Mouse (Mus musculus) lung, postnatal 0 days (tissue): ENCODE data around the gene B4galt2. TPM values are rescaled to one million over a fixed set of nuclear protein-coding genes. Genes with fewer than 3 reads are reported as not detected.

ENCODE experiments used
- ATAC-seq: fragments of 200-750 bp; cut with Nextera tagmentation; 2 replicates; pipeline ENCODE4 v1.8.0; 2017; ENCODE audit warnings: moderate library complexity
- DNase-seq: peaks from one replicate; pipeline ENCODE4 v3.0.0-alpha.2; 2016; ENCODE audit warnings: low spot score
- H3K27ac ChIP-seq: fragments of 300-500 bp; sonication (generic); 2 replicates; pipeline ENCODE4 v1.5.1; 2014; ENCODE audit warnings: antibody characterized with exemption, mild to moderate bottlenecking, low read length, mixed read lengths
- H3K27me3 ChIP-seq: fragments of 300-500 bp; sonication (generic); replicated peaks from 2 replicates; pipeline ENCODE4 v1.6.1; 2014; ENCODE audit warnings: low read length, mixed read lengths; ENCODE audit not compliant: insufficient read depth
- H3K36me3 ChIP-seq: fragments of 300-500 bp; sonication (generic); 2 replicates; pipeline ENCODE4 v1.6.1; 2014; ENCODE audit warnings: low read length, mixed read lengths; ENCODE audit not compliant: insufficient read depth
- H3K4me1 ChIP-seq: fragments of 300-500 bp; sonication (generic); 2 replicates; pipeline ENCODE4 v1.6.1; 2014; ENCODE audit warnings: antibody characterized with exemption, low read depth, low read length, mixed read lengths; ENCODE audit not compliant: insufficient read depth
- H3K4me2 ChIP-seq: fragments of 300-500 bp; sonication (generic); replicated peaks from 2 replicates; pipeline ENCODE4 v1.6.1; 2014; ENCODE audit warnings: low read depth, mild to moderate bottlenecking, low read length, moderate library complexity, mixed read lengths
- H3K4me3 ChIP-seq: fragments of 300-500 bp; sonication (generic); 2 replicates; pipeline ENCODE4 v1.5.1; 2014; ENCODE audit warnings: low read depth, low read length
- H3K9ac ChIP-seq: fragments of 300-500 bp; sonication (generic); replicated peaks from 2 replicates; pipeline ENCODE4 v1.6.1; 2014; ENCODE audit warnings: low read depth, mild to moderate bottlenecking
- H3K9me3 ChIP-seq: fragments of 300-500 bp; sonication (generic); 2 replicates; pipeline ENCODE4 v1.6.1; 2016; ENCODE audit warnings: low read length, mixed read lengths
- CTCF ChIP-seq: IDR thresholded peaks from 2 replicates; pipeline ENCODE4 v1.5.1; 2016; ENCODE audit warnings: antibody characterized with exemption, mild to moderate bottlenecking
- EP300 ChIP-seq: IDR thresholded peaks from 2 replicates; pipeline ENCODE4 v1.6.1; 2016; ENCODE audit warnings: antibody characterized with exemption, mild to moderate bottlenecking, control low read depth
- WGBS: fragments of 180-500 bp; shearing (Covaris S2); extraction: QIAGEN DNeasy Blood & Tissue Kit; methylation state at CpG from one replicate; pipeline ENCODE4 v1.1.7; 2014; 5-methylcytosine and 5-hydroxymethylcytosine counted together
- polyA plus RNA-seq: library from polyadenylated mRNA; unstranded; fragments of >200 nt; fragmentation: Nextera tagmentation; extraction: Ambion mirVana; gene quantifications from 2 replicates; pipeline ENCODE4 v1.2.1, GENCODE M21; 2015

The B4galt2 gene
- polyA plus RNA-seq, 1 experiment from 2014 or later = 7.2 TPM

DNA sequence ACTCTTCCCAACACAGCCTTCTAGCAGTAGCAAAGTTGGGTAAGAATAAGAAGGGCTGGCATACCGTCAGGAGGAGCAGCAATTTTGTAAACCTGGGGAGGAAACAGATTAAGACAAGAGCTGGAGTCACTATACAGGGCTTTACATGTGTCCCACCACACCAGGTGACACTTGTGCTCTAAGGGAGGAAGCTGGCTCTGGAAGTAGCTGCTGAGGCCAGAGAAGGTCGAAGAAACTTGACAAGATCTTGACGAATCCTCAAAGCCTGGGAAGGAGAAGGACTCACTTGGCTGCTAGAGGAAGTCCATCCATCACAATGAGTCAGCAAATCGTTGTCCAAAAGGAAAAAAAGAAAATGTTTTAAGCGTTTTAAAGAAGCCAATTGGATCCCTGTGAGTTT, 33.1 kb upstream of the B4galt2 start:
- WGBS = 50% methylated on average over 5 of the region's 5 CpGs
- H3K4me3 ChIP-seq = no peak overlapping the region
- no peaks in the 10 kb centered on the region for H3K27me3 ChIP-seq
- H3K9me3 ChIP-seq = no peaks in the 10 kb centered on the region
- no peak for TF ChIP-seq CTCF
- TF ChIP-seq EP300 = no peak
- H3K9ac ChIP-seq = no peak overlapping the region
- no peak for DNase-seq
- H3K27ac ChIP-seq = no peak overlapping the region
- H3K36me3 ChIP-seq = no peaks in the 10 kb centered on the region
- H3K4me1 ChIP-seq = peaks cover 21% of the 10 kb centered on the region; the same call in 1 of the 2 replicates
- no peak for ATAC-seq
- 0 out of 2 replicates have a peak overlapping the region, but pooled peaks have one; percentile 97 for H3K4me2 ChIP-seq

- no peak for TF ChIP-seq EP300
- TF ChIP-seq CTCF = no peak
- DNase-seq (no peak), ATAC-seq (no peak)
- 3% methylated on average over 19 of the region's 19 CpGs for WGBS
- Histone ChIP-seq H3K4me1 (peaks cover 21% of the 10 kb centered on the region; the same call in 1 of the 2 replicates), H3K27ac (no peak overlapping the region), H3K36me3 (no peaks in the 10 kb centered on the region), H3K9ac (peak overlapping the region; percentile 60; the same call in 1 of the 2 replicates), H3K9me3 (no peaks in the 10 kb centered on the region), H3K27me3 (no peaks in the 10 kb centered on the region), H3K4me3 (peak overlapping the region; percentile 67), H3K4me2 (peak overlapping the region; percentile 97)
Observed at GRCm38 (mm10) chr4:117915489-117916105, 32.3 kb upstream of the B4galt2 start.

DNA sequence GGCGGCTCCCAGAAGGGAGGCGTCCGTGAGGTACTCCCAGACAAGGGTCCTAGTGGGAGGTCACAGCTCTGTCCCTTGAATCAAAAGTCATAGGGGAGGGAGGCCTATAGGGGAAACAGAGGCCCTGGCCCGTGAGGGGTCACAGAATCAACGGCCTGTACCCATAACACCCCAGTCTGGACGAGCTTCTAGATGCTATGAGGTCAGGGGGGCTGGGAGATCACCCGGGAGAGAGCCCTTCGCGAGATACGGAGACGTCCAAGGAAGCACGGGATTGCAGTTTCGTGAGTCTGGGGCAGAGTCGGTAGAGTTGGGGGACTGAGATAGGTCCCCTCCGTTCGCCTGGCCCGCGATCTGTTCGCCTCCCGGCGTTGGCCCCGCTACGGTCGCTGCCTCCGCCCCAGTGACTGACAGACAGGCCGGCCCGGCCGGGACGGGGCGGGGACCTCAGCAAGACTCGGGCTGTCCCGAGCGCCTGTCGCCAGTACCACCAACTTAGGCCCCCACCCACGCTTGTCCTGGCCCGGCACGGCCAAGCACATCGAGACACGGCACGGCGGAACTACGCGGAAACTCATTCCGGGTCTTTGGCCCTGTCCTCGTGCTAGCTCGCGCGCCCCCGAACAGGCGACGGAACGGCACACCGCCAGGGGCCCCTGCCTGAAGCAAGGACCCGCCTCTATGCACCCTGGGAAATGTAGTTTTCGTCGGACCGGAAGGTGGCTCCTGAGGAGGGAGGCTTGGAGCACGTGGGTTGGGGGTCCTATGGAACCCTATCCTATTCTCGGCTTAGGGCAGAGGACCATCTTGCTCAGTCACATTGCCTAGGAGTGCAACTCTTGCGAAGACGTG, 31.5 kb upstream of the B4galt2 start, which contains the start of gene Ipo13:
Gene Ipo13 (minus strand): TSS at position 409 of the 852 bp plus-strand sequence.
- Histone ChIP-seq H3K36me3 (no peaks in the 10 kb centered on the region), H3K27ac (peak within 1 kb of the TSS; percentile 76), H3K27me3 (no peaks in the 10 kb centered on the region), H3K4me2 (peak within 1 kb of the TSS; percentile 97), H3K9me3 (no peaks in the 10 kb centered on the region), H3K4me1 (peaks cover 21% of the 10 kb centered on the region; the same call in 1 of the 2 replicates), H3K4me3 (peak within 1 kb of the TSS; percentile 67), H3K9ac (peak within 1 kb of the TSS; percentile 60)
- WGBS = 1% methylated on average over 55 of the region's 61 CpGs
- TF ChIP-seq EP300 = peak; percentile 73; the same call in 1 of the 2 replicates
- peak; percentile 63 for TF ChIP-seq CTCF
- DNase-seq (peak; percentile 94), ATAC-seq (peak; percentile 95)

DNA sequence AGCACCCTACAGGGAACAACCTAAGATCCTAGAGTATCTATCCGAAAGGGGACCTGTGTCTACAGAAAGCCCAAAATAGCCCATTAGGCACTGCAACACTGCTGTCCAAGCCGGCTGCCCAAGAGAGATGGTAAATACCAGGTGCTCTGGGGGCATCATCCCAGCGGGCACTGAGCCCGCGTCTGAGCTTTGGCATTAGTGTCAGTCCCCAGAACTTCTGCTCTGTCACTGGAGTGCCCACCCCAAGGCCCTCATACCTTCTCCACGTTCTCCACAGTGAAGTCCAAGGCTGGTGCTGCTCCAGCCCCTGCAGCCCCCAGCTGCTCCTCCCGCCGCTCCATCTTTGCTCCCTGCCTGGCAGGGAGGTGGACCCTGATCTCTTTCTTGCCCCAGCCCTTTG, 30.7 kb upstream of the B4galt2 start:
- Histone ChIP-seq H3K9ac (peak overlapping the region; percentile 60), H3K36me3 (no peaks in the 10 kb centered on the region), H3K9me3 (no peaks in the 10 kb centered on the region), H3K4me1 (peaks cover 24% of the 10 kb centered on the region; the same call in 1 of the 2 replicates), H3K4me2 (peak overlapping the region; percentile 97), H3K27ac (no peak overlapping the region), H3K4me3 (peak overlapping the region; percentile 67), H3K27me3 (no peaks in the 10 kb centered on the region)
- DNase-seq = no peak
- WGBS = 13% methylated on average over 8 of the region's 8 CpGs
- TF ChIP-seq CTCF = no peak
- no peak for TF ChIP-seq EP300
- ATAC-seq = no peak

GRCm38 (mm10) chr4:117913421-117913820, 30.1 kb upstream of the B4galt2 start:
- peak overlapping the region; percentile 67; the same call in 1 of the 2 replicates for H3K4me3 ChIP-seq
- peak; percentile 69 for DNase-seq
- 38% methylated on average over 3 of the region's 3 CpGs for WGBS

GRCm38 (mm10) chr4:117912685-117913273, 29.5 kb upstream of the B4galt2 start:
- Histone ChIP-seq H3K4me3 (no peak overlapping the region), H3K36me3 (no peaks in the 10 kb centered on the region), H3K9me3 (no peaks in the 10 kb centered on the region), H3K4me1 (peaks cover 27% of the 10 kb centered on the region; the same call in 1 of the 2 replicates), H3K27me3 (no peaks in the 10 kb centered on the region), H3K9ac (no peak overlapping the region), H3K27ac (no peak overlapping the region), H3K4me2 (0 out of 2 replicates have a peak overlapping the region, but pooled peaks have one; percentile 8)
- DNase-seq = no peak
- no peak for TF ChIP-seq CTCF
- TF ChIP-seq EP300 = no peak
- 59% methylated on average over 7 of the region's 7 CpGs for WGBS
- ATAC-seq = no peak

More at GRCm38 (mm10) chr4:117913421-117913820, 30.1 kb upstream of the B4galt2 start:
- peaks cover 27% of the 10 kb centered on the region; the same call in 1 of the 2 replicates for H3K4me1 ChIP-seq
- H3K27me3 ChIP-seq = no peaks in the 10 kb centered on the region
- no peaks in the 10 kb centered on the region for H3K9me3 ChIP-seq
- no peak for TF ChIP-seq EP300
- TF ChIP-seq CTCF = no peak
- H3K27ac ChIP-seq = no peak overlapping the region
- H3K4me2 ChIP-seq = peak overlapping the region; percentile 8
- no peak for ATAC-seq
- no peaks in the 10 kb centered on the region for H3K36me3 ChIP-seq
- no peak overlapping the region for H3K9ac ChIP-seq
